Mouse (Mus musculus): ENCODE data around the gene Gm14214. TPM values are rescaled to one million over a fixed set of nuclear protein-coding genes. Genes with fewer than 3 reads are reported as not detected.

Gm14214 gene
- total RNA-seq (2021), result not detected

GRCm38 (mm10) chr2:154769930-154770329 lies at the start of gene Gm14214:
Gene Gm14214, minus strand, starts transcription at chr2:154770030.
- DNase-seq, result no peak

- no peak for DNase-seq
These were observed 48.8 kb upstream of the Gm14214 start for GRCm38 (mm10) chr2:154818599-154818998.

GRCm38 (mm10) chr2:154817788-154818187 lies 48.0 kb upstream of the Gm14214 start:
- DNase-seq, result peak; percentile 54 to 59

- DNase-seq, result no peak
These were observed 47.3 kb upstream of the Gm14214 start for GRCm38 (mm10) chr2:154817089-154817488.

- DNase-seq, result no peak
These were observed 43.6 kb upstream of the Gm14214 start for GRCm38 (mm10) chr2:154813426-154813825.

- no peak for DNase-seq
These were observed 41.0 kb upstream of the Gm14214 start for GRCm38 (mm10) chr2:154810821-154811220.

- no peak for DNase-seq
These were observed 39.4 kb upstream of the Gm14214 start for GRCm38 (mm10) chr2:154809107-154809762.

GRCm38 (mm10) chr2:154807689-154808088 lies 37.9 kb upstream of the Gm14214 start:
- no peak for DNase-seq

GRCm38 (mm10) chr2:154803845-154804244 lies 34.0 kb upstream of the Gm14214 start:
- no peak for DNase-seq

- no peak for DNase-seq
These were observed 33.5 kb upstream of the Gm14214 start for GRCm38 (mm10) chr2:154803372-154803771.

GRCm38 (mm10) chr2:154791661-154792642 lies 22.1 kb upstream of the Gm14214 start:
- DNase-seq, result peak; percentile 62 to 66

- peak; percentile 94 to 95 for DNase-seq
These were observed 21.0 kb upstream of the Gm14214 start, which contains the start of the genes Raly and a for GRCm38 (mm10) chr2:154790656-154791483. Gene Raly, plus strand, starts transcription at chr2:154791096. Gene a, plus strand, starts transcription at chr2:154791402.

- DNase-seq, result no peak
These were observed 20.3 kb upstream of the Gm14214 start for GRCm38 (mm10) chr2:154789977-154790655.

GRCm38 (mm10) chr2:154789381-154789780 lies 19.6 kb upstream of the Gm14214 start:
- DNase-seq, result no peak

- DNase-seq, result no peak
These were observed 16.9 kb upstream of the Gm14214 start for GRCm38 (mm10) chr2:154786776-154787175.

GRCm38 (mm10) chr2:154786187-154786586 lies 16.4 kb upstream of the Gm14214 start:
- DNase-seq, result no peak

GRCm38 (mm10) chr2:154785284-154785683 lies 15.5 kb upstream of the Gm14214 start:
- no peak for DNase-seq

GRCm38 (mm10) chr2:154782856-154783650 lies 13.2 kb upstream of the Gm14214 start:
- no peak for DNase-seq

GRCm38 (mm10) chr2:154782361-154782760 lies 12.5 kb upstream of the Gm14214 start:
- no peak for DNase-seq

- DNase-seq, result no peak
These were observed 9.8 kb upstream of the Gm14214 start for GRCm38 (mm10) chr2:154779648-154780047.

GRCm38 (mm10) chr2:154776496-154776895 lies 6.7 kb upstream of the Gm14214 start:
- DNase-seq, result no peak
